Mouse (Mus musculus): ENCODE measurements around the gene Slc25a43. TPM values are rescaled to one million over a fixed set of nuclear protein-coding genes. Genes with fewer than 3 reads are reported as not detected.
A peak's percentile ranks its signal among the peaks of the same experiment; 100 is the strongest.

The Slc25a43 gene
- polyA plus RNA-seq (2016; fragmentation: Nextera tagmentation; extraction: Ambion mirVana): 0.42 and 1.2 TPM in 2 replicates

- peak within 1 kb of the TSS; percentile 36 for H3K4me3 ChIP-seq
- no peaks in the 10 kb centered on the region for H3K27me3 ChIP-seq
- WGBS: 23% methylated on average over 36 of the region's 36 CpGs
- peak; percentile 48 for ATAC-seq (ENCODE audit: low FRiP score)
- peak within 1 kb of the TSS; percentile 58 for H3K9ac ChIP-seq
- peak within 1 kb of the TSS; percentile 71 for H3K4me2 ChIP-seq (replicated peaks)
- H3K27ac ChIP-seq: no peak within 1 kb of the TSS
- H3K4me1 ChIP-seq: 0 out of 2 replicates have a peak, but pooled peaks cover 3% of the 10 kb centered on the region
- no peaks in the 10 kb centered on the region for H3K9me3 ChIP-seq (replicated peaks)
- no peaks in the 10 kb centered on the region for H3K36me3 ChIP-seq
Measured at GRCm38 (mm10) chrX:36743503-36744101, at the start of gene Slc25a43. Gene Slc25a43 (plus strand): TSS chrX:36743659.

- H3K4me2 ChIP-seq (replicated peaks): no peak overlapping the region
- H3K9me3 ChIP-seq (replicated peaks): no peaks in the 10 kb centered on the region
- no peak overlapping the region for H3K4me3 ChIP-seq
- H3K27me3 ChIP-seq: no peaks in the 10 kb centered on the region
- ATAC-seq (ENCODE audit: low FRiP score): no peak
- 89% methylated on average over 13 of the region's 13 CpGs for WGBS
- no peaks in the 10 kb centered on the region for H3K36me3 ChIP-seq
- no peak overlapping the region for H3K9ac ChIP-seq
- 0 out of 2 replicates have a peak, but pooled peaks cover 3% of the 10 kb centered on the region for H3K4me1 ChIP-seq
- no peak overlapping the region for H3K27ac ChIP-seq
Measured at GRCm38 (mm10) chrX:36740124-36740951, 3.1 kb upstream of the Slc25a43 start.

- Histone ChIP-seq H3K27ac (no peak overlapping the region), H3K4me1 (0 out of 2 replicates have a peak, but pooled peaks cover 3% of the 10 kb centered on the region), H3K4me3 (no peak overlapping the region), H3K9me3 (replicated peaks) (no peaks in the 10 kb centered on the region), H3K27me3 (no peaks in the 10 kb centered on the region), H3K36me3 (no peaks in the 10 kb centered on the region), H3K9ac (no peak overlapping the region), H3K4me2 (replicated peaks) (no peak overlapping the region)
- ATAC-seq (ENCODE audit: low FRiP score): no peak
- 38% methylated on average over 6 of the region's 6 CpGs for WGBS
Measured at GRCm38 (mm10) chrX:36741278-36741677, 2.2 kb upstream of the Slc25a43 start.

GRCm38 (mm10) chrX:36742744-36743143, 715 bp upstream of the Slc25a43 start:
- 91% methylated on average over 5 of the region's 5 CpGs for WGBS
- 0 out of 2 replicates have a peak, but pooled peaks cover 3% of the 10 kb centered on the region for H3K4me1 ChIP-seq
- no peak for ATAC-seq (ENCODE audit: low FRiP score)
- no peaks in the 10 kb centered on the region for H3K36me3 ChIP-seq
- H3K9ac ChIP-seq: no peak overlapping the region
- H3K27ac ChIP-seq: no peak overlapping the region
- no peaks in the 10 kb centered on the region for H3K27me3 ChIP-seq
- no peak overlapping the region for H3K4me2 ChIP-seq (replicated peaks)
- no peak overlapping the region for H3K4me3 ChIP-seq
- no peaks in the 10 kb centered on the region for H3K9me3 ChIP-seq (replicated peaks)

- Histone ChIP-seq H3K27ac (no peak overlapping the region), H3K36me3 (no peaks in the 10 kb centered on the region), H3K4me1 (0 out of 2 replicates have a peak, but pooled peaks cover 3% of the 10 kb centered on the region), H3K9ac (no peak overlapping the region), H3K9me3 (replicated peaks) (no peaks in the 10 kb centered on the region), H3K27me3 (no peaks in the 10 kb centered on the region), H3K4me3 (no peak overlapping the region), H3K4me2 (replicated peaks) (no peak overlapping the region)
- no peak for ATAC-seq (ENCODE audit: low FRiP score)
- WGBS: 67% methylated on average over 7 of the region's 7 CpGs
Measured at GRCm38 (mm10) chrX:36744735-36745134, 1.3 kb downstream of the Slc25a43 start.

- Histone ChIP-seq H3K27ac (no peak overlapping the region), H3K27me3 (no peaks in the 10 kb centered on the region), H3K4me3 (no peak overlapping the region), H3K4me2 (replicated peaks) (no peak overlapping the region), H3K36me3 (no peaks in the 10 kb centered on the region), H3K9me3 (replicated peaks) (no peaks in the 10 kb centered on the region), H3K4me1 (0 out of 2 replicates have a peak, but pooled peaks cover 3% of the 10 kb centered on the region), H3K9ac (no peak overlapping the region)
- no peak for ATAC-seq (ENCODE audit: low FRiP score)
- WGBS: 93% methylated on average over 7 of the region's 7 CpGs
Measured at GRCm38 (mm10) chrX:36745333-36745732, 1.9 kb downstream of the Slc25a43 start.

- Histone ChIP-seq H3K9ac (no peak overlapping the region), H3K4me1 (0 out of 2 replicates have a peak, but pooled peaks cover 3% of the 10 kb centered on the region), H3K27ac (no peak overlapping the region), H3K27me3 (no peaks in the 10 kb centered on the region), H3K4me3 (no peak overlapping the region), H3K9me3 (replicated peaks) (no peaks in the 10 kb centered on the region), H3K36me3 (no peaks in the 10 kb centered on the region), H3K4me2 (replicated peaks) (no peak overlapping the region)
- no peak for ATAC-seq (ENCODE audit: low FRiP score)
- WGBS: 80% methylated on average over 8 of the region's 8 CpGs
Measured at GRCm38 (mm10) chrX:36746789-36747188, 3.3 kb downstream of the Slc25a43 start.

GRCm38 (mm10) chrX:36748573-36748972, 5.1 kb downstream of the Slc25a43 start:
- 0 out of 2 replicates have a peak, but pooled peaks cover 3% of the 10 kb centered on the region for H3K4me1 ChIP-seq
- H3K4me3 ChIP-seq: no peak overlapping the region
- H3K36me3 ChIP-seq: no peaks in the 10 kb centered on the region
- no peak overlapping the region for H3K27ac ChIP-seq
- WGBS: 43% methylated on average over 3 of the region's 3 CpGs
- no peak overlapping the region for H3K4me2 ChIP-seq (replicated peaks)
- H3K9ac ChIP-seq: no peak overlapping the region
- ATAC-seq (ENCODE audit: low FRiP score): no peak
- no peaks in the 10 kb centered on the region for H3K9me3 ChIP-seq (replicated peaks)
- no peaks in the 10 kb centered on the region for H3K27me3 ChIP-seq

- no peaks in the 10 kb centered on the region for H3K4me1 ChIP-seq
Measured at GRCm38 (mm10) chrX:36749281-36749785, 5.9 kb downstream of the Slc25a43 start.

GRCm38 (mm10) chrX:36750591-36750990, 7.1 kb downstream of the Slc25a43 start:
- Histone ChIP-seq H3K27ac (no peak overlapping the region), H3K4me3 (no peak overlapping the region), H3K4me2 (replicated peaks) (no peak overlapping the region), H3K9ac (no peak overlapping the region), H3K36me3 (no peaks in the 10 kb centered on the region), H3K9me3 (replicated peaks) (no peaks in the 10 kb centered on the region), H3K27me3 (no peaks in the 10 kb centered on the region), H3K4me1 (no peaks in the 10 kb centered on the region)
- no peak for ATAC-seq (ENCODE audit: low FRiP score)
- 74% methylated on average over 1 of the region's 1 CpGs for WGBS

More at GRCm38 (mm10) chrX:36749281-36749785, 5.9 kb downstream of the Slc25a43 start:
- no peaks in the 10 kb centered on the region for H3K9me3 ChIP-seq (replicated peaks)
- H3K27me3 ChIP-seq: no peaks in the 10 kb centered on the region
- H3K27ac ChIP-seq: no peak overlapping the region
- no peak overlapping the region for H3K9ac ChIP-seq
- ATAC-seq (ENCODE audit: low FRiP score): no peak
- H3K4me2 ChIP-seq (replicated peaks): no peak overlapping the region
- WGBS: 80% methylated on average over 6 of the region's 6 CpGs
- H3K36me3 ChIP-seq: no peaks in the 10 kb centered on the region
- no peak overlapping the region for H3K4me3 ChIP-seq

GRCm38 (mm10) chrX:36752586-36752985, 9.1 kb downstream of the Slc25a43 start:
- H3K4me3 ChIP-seq: no peak overlapping the region
- no peaks in the 10 kb centered on the region for H3K4me1 ChIP-seq
- WGBS: 92% methylated on average over 3 of the region's 3 CpGs
- H3K4me2 ChIP-seq (replicated peaks): no peak overlapping the region
- ATAC-seq (ENCODE audit: low FRiP score): no peak
- no peaks in the 10 kb centered on the region for H3K9me3 ChIP-seq (replicated peaks)
- H3K36me3 ChIP-seq: no peaks in the 10 kb centered on the region
- no peak overlapping the region for H3K9ac ChIP-seq
- no peak overlapping the region for H3K27ac ChIP-seq
- H3K27me3 ChIP-seq: no peaks in the 10 kb centered on the region

- Histone ChIP-seq H3K4me3 (no peak overlapping the region), H3K4me2 (replicated peaks) (no peak overlapping the region), H3K9me3 (replicated peaks) (no peaks in the 10 kb centered on the region), H3K27me3 (no peaks in the 10 kb centered on the region), H3K9ac (no peak overlapping the region), H3K4me1 (no peaks in the 10 kb centered on the region), H3K27ac (no peak overlapping the region), H3K36me3 (no peaks in the 10 kb centered on the region)
- 79% methylated on average over 7 of the region's 7 CpGs for WGBS
- no peak for ATAC-seq (ENCODE audit: low FRiP score)
Measured at GRCm38 (mm10) chrX:36757796-36758472, 14.5 kb downstream of the Slc25a43 start.

Data from hindbrain, embryonic 12.5 days (tissue).